Mouse (Mus musculus): Measurements from ENCODE around the gene Psmd14.

GRCm38 (mm10) chr2:61810751-61811150 lies 99.3 kb downstream of the Psmd14 start:
- TF ChIP-seq POLR2A (IDR thresholded peaks at IDR 0.05; ENCODE audit: low read depth, low read length): no peak
- TF ChIP-seq CTCF (conservative IDR thresholded peaks at IDR 0.05; ENCODE audit: insufficient read depth, insufficient read length, low read depth, low read length): no peak
